Mouse (Mus musculus): Measurements from ENCODE around the gene Sema3f. TPM values are rescaled to one million over a fixed set of nuclear protein-coding genes. Genes with fewer than 3 reads are reported as not detected.

Sema3f gene
- total and polyA plus RNA-seq, 2 experiments from 2014 or later = 2.7 to 59.5 TPM

DNA sequence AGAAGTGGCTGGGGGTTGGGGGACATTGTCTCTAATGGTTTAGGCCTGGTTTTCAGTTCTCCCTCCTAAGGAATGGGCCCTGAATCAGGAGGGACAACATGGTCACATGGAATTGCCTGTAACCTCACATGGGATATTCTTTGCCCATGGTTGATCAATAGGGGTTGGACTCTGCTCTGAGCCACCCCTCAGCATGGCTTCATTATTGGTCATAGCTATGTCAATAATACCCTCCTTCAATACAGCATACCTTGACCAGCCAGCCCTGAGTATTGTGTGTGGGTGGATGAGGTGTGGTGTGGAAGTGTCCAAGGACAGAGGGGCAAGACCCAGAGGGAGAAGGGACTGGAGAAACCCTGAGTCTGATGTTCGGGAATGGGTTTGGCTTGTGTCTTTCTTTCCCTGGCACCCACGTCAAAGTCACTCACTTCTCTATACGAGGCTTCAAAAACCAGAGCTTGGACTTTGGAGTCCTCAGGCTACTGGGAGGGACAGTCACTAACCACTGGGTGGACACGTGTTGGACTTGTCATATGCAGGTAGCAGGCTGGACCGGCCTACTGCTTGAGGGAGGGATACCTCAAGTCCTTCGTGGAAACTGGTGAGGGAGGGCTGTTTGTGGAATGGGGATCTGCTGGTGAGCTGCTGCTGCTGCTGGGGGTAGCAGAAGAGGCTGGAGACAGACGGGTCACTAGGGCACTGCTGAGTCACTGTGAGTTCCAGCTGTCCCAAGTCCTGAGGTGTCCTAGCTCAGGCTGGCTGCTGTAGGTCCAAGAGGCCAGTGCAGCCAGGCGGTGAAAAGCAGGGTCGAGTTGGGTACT is 35.5 kb downstream of the Sema3f start:
- DNase-seq (ENCODE audit: low spot score) = no peak
- no peak overlapping the region for H3K27ac ChIP-seq (ENCODE audit: low read depth)
- WGBS = 61% methylated on average over 9 of the region's 9 CpGs
- no peaks in the 10 kb centered on the region for H3K36me3 ChIP-seq (replicated peaks; ENCODE audit: control insufficient read depth, insufficient read depth, low read length)
- H3K4me3 ChIP-seq (ENCODE audit: low read depth, low read length) = no peak overlapping the region
- no peak overlapping the region for H3K4me2 ChIP-seq (ENCODE audit: low read depth, low read length)
- peaks cover 4% of the 10 kb centered on the region; the same call in 1 of the 2 replicates for H3K4me1 ChIP-seq (ENCODE audit: control insufficient read depth, insufficient read depth)
- H3K9ac ChIP-seq (replicated peaks; ENCODE audit: low read depth, low read length) = no peak overlapping the region
- no peak for ATAC-seq (ENCODE audit: insufficient read depth, low read depth)
- no peaks in the 10 kb centered on the region for H3K9me3 ChIP-seq (replicated peaks; ENCODE audit: control insufficient read depth, low read length)
- no peak for TF ChIP-seq CTCF (IDR thresholded peaks at IDR 0.05; ENCODE audit: low read depth)
- no peak for TF ChIP-seq EP300 (IDR thresholded peaks at IDR 0.05; ENCODE audit: low read depth)
- peaks cover 34% of the 10 kb centered on the region for H3K27me3 ChIP-seq (ENCODE audit: control insufficient read depth, insufficient read depth, low read length)

DNA sequence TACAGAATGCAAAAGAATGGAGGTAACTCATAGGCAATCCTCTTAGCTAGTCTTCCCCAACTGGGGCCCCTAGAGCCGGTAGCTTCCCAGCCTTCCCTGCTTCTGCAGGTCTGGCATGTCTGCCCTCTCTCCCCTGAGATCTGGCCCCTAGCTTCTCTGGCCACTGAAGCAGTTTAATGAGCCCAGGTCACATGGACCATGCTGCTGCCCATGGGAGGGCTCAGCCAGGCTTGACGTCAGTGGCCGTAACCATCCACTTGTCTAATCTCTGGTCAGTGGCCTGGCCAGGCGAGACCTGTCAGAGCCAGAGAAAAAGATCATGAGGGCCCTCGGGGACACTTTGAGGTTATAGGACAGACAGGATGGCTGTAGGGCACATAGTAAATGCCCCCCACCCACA is 40.0 kb downstream of the Sema3f start:
- ATAC-seq (ENCODE audit: insufficient read depth, low read depth) (peak; percentile 46; the same call in 1 of the 2 replicates), DNase-seq (ENCODE audit: low spot score) (no peak)
- H3K36me3 ChIP-seq (replicated peaks; ENCODE audit: control insufficient read depth, insufficient read depth, low read length) = no peaks in the 10 kb centered on the region
- TF ChIP-seq CTCF (IDR thresholded peaks at IDR 0.05; ENCODE audit: low read depth) = no peak
- TF ChIP-seq EP300 (IDR thresholded peaks at IDR 0.05; ENCODE audit: low read depth) = no peak
- no peaks in the 10 kb centered on the region for H3K9me3 ChIP-seq (replicated peaks; ENCODE audit: control insufficient read depth, low read length)
- peaks cover 21% of the 10 kb centered on the region for H3K4me1 ChIP-seq (ENCODE audit: control insufficient read depth, insufficient read depth)
- peaks cover 20% of the 10 kb centered on the region for H3K27me3 ChIP-seq (ENCODE audit: control insufficient read depth, insufficient read depth, low read length)
- H3K9ac ChIP-seq (replicated peaks; ENCODE audit: low read depth, low read length) = no peak overlapping the region
- H3K4me3 ChIP-seq (ENCODE audit: low read depth, low read length) = no peak overlapping the region
- no peak overlapping the region for H3K27ac ChIP-seq (ENCODE audit: low read depth)
- WGBS = 45% methylated on average over 5 of the region's 5 CpGs
- H3K4me2 ChIP-seq (ENCODE audit: low read depth, low read length) = no peak overlapping the region

DNA sequence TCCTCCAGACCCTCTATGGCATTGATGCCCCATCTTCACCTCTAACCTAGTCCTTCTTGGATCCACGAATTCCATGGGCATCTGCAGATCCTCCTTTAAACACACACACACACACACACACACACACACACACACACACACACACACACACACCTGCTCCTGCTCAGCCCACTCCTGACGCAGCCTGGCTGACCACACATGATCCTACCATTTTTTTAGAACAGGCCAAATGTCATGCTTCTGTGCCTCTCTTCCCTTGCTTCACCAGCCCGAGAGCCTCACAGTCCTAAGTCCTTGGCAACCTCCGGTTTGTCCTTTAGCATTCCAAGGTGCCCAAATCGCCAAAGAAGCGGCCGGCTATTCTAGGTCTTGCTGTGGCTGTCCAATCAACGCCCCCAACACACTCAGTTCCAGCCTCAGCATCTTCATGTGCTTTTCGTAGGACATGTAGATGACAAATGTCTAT is 40.8 kb downstream of the Sema3f start, which contains the start of gene Slc38a3:
Slc38a3 (minus strand) TSS at position 51 of the 466 bp plus-strand sequence.
- ATAC-seq (ENCODE audit: insufficient read depth, low read depth) = no peak
- Histone ChIP-seq H3K36me3 (replicated peaks; ENCODE audit: control insufficient read depth, insufficient read depth, low read length) (no peaks in the 10 kb centered on the region), H3K9me3 (replicated peaks; ENCODE audit: control insufficient read depth, low read length) (no peaks in the 10 kb centered on the region), H3K27me3 (ENCODE audit: control insufficient read depth, insufficient read depth, low read length) (peaks cover 19% of the 10 kb centered on the region; the same call in 1 of the 2 replicates), H3K27ac (ENCODE audit: low read depth) (no peak within 1 kb of the TSS), H3K9ac (replicated peaks; ENCODE audit: low read depth, low read length) (no peak within 1 kb of the TSS), H3K4me2 (ENCODE audit: low read depth, low read length) (no peak within 1 kb of the TSS), H3K4me1 (ENCODE audit: control insufficient read depth, insufficient read depth) (peaks cover 21% of the 10 kb centered on the region), H3K4me3 (ENCODE audit: low read depth, low read length) (no peak within 1 kb of the TSS)
- WGBS = 89% methylated on average over 9 of the region's 9 CpGs
- TF ChIP-seq EP300 (IDR thresholded peaks at IDR 0.05; ENCODE audit: low read depth) = no peak
- TF ChIP-seq CTCF (IDR thresholded peaks at IDR 0.05; ENCODE audit: low read depth) = no peak
- DNase-seq (ENCODE audit: low spot score) = no peak

DNA sequence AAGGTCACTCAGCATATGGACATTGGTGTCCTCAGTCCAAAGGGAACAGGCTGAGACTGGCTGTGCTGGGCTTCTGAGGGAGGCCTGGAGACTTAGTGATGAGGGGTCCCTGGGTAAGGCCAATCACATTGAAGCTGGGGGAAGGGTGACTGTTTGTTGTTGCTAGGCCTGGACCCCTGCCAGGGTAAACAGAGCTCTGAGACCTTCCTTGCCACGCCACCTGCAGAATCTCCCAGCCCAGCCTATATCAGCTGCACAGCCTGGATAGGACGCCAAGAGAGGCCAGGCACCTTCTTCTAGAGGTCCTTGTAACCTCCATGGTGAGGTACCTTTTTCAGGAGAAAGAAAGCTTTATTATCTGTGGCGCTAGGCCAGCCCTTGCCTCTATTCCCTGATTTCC is 41.4 kb downstream of the Sema3f start:
- Histone ChIP-seq H3K4me3 (ENCODE audit: low read depth, low read length) (no peak overlapping the region), H3K9ac (replicated peaks; ENCODE audit: low read depth, low read length) (no peak overlapping the region), H3K9me3 (replicated peaks; ENCODE audit: control insufficient read depth, low read length) (no peaks in the 10 kb centered on the region), H3K36me3 (replicated peaks; ENCODE audit: control insufficient read depth, insufficient read depth, low read length) (no peaks in the 10 kb centered on the region), H3K4me2 (ENCODE audit: low read depth, low read length) (no peak overlapping the region), H3K27ac (ENCODE audit: low read depth) (no peak overlapping the region), H3K27me3 (ENCODE audit: control insufficient read depth, insufficient read depth, low read length) (peaks cover 16% of the 10 kb centered on the region; the same call in 1 of the 2 replicates), H3K4me1 (ENCODE audit: control insufficient read depth, insufficient read depth) (peaks cover 21% of the 10 kb centered on the region)
- DNase-seq (ENCODE audit: low spot score) = no peak
- 66% methylated on average over 3 of the region's 3 CpGs for WGBS
- ATAC-seq (ENCODE audit: insufficient read depth, low read depth) = no peak
- TF ChIP-seq CTCF (IDR thresholded peaks at IDR 0.05; ENCODE audit: low read depth) = no peak

DNA sequence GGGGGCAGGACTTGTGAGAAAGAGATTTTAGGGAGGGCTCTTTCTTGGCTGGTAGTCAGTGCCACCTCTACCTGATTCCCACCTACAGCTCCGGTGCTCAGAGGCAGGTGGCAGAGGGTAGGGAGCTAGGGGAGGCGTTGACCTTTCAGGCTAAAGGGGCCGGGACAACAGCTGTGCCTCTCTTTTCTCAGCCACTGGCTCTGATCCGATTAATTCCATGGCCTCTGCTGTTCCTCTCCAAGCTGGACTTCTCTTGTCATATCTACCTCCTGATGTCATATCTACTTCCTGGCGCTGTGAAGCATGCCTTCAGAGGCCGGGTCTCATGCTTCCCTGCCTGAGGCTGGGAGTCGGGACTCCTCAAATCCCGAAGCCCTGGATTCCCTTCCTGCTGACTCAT is 42.3 kb downstream of the Sema3f start:
- Histone ChIP-seq H3K4me2 (ENCODE audit: low read depth, low read length) (peak overlapping the region; percentile 86; the same call in 1 of the 2 replicates), H3K9ac (replicated peaks; ENCODE audit: low read depth, low read length) (0 out of 2 replicates have a peak overlapping the region, but pooled peaks have one; percentile 41), H3K4me3 (ENCODE audit: low read depth, low read length) (no peak overlapping the region), H3K27me3 (ENCODE audit: control insufficient read depth, insufficient read depth, low read length) (peaks cover 16% of the 10 kb centered on the region; the same call in 1 of the 2 replicates), H3K4me1 (ENCODE audit: control insufficient read depth, insufficient read depth) (peaks cover 21% of the 10 kb centered on the region), H3K36me3 (replicated peaks; ENCODE audit: control insufficient read depth, insufficient read depth, low read length) (no peaks in the 10 kb centered on the region), H3K9me3 (replicated peaks; ENCODE audit: control insufficient read depth, low read length) (no peaks in the 10 kb centered on the region), H3K27ac (ENCODE audit: low read depth) (no peak overlapping the region)
- DNase-seq (ENCODE audit: low spot score) (no peak), ATAC-seq (ENCODE audit: insufficient read depth, low read depth) (no peak)
- WGBS = 38% methylated on average over 8 of the region's 8 CpGs
- no peak for TF ChIP-seq EP300 (IDR thresholded peaks at IDR 0.05; ENCODE audit: low read depth)
- no peak for TF ChIP-seq CTCF (IDR thresholded peaks at IDR 0.05; ENCODE audit: low read depth)
